Mouse (Mus musculus): ENCODE results near the gene Elovl4.

DNA sequence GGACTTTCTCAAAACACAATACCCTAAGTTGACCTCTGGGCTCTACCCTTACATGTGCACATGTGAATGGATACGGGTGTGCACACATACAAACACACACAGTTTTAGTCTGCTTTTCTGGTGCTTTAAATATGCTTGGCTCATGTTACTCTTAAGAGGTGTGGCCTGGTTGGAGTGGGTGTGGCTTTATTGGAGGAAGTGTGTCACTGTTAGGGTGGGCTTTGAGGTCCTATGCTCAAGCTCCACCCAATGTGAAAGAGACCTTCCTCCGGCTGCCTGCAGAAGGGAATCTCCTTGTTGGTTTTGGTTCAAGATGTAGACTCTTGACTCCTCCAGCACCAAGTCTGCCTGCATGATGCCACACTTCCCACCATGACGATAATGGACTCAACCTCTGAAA lies 46.4 kb upstream of the Elovl4 start:
- TF ChIP-seq CTCF (IDR thresholded peaks at IDR 0.05) (no peak), POLR2A (IDR thresholded peaks at IDR 0.05; ENCODE audit: insufficient read depth, low read depth, low read length) (no peak), EP300 (IDR thresholded peaks at IDR 0.05; ENCODE audit: insufficient read depth, low read depth, low read length) (no peak)

Data from heart, adult 2 months (tissue).